Mouse (Mus musculus): ENCODE data around the gene Hvcn1.
"Not testable (repeated sequence)": the region's sequence is repeated elsewhere in the genome, so short reads cannot be mapped to it uniquely, and the experiment has no call there.

The Hvcn1 gene

DNA sequence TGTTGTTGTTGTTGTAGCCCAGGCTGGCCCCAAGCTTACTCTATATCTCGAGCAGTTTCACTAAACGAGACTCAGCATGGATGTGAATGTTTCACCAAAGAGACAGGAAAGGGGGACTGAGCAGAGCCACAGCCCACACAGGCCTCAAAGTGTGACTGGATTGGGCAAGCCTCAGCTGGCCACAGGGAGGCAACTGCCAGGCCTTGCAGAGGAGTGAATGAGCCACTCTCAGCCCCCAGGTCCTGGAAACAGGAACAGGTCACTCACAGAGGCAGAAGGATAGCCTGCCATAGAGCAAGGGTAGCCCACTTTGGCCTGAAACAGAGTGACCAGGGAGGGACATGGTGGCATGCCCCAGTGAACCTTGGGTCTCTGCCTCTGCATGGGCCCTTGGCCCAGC lies 2.4 kb upstream of the Hvcn1 start:
- no peak for DNase-seq (ENCODE audit: low read depth)

GRCm38 (mm10) chr5:122208909-122209308 lies 2.3 kb downstream of the Hvcn1 start:
- DNase-seq (ENCODE audit: low read depth) = no peak

DNA sequence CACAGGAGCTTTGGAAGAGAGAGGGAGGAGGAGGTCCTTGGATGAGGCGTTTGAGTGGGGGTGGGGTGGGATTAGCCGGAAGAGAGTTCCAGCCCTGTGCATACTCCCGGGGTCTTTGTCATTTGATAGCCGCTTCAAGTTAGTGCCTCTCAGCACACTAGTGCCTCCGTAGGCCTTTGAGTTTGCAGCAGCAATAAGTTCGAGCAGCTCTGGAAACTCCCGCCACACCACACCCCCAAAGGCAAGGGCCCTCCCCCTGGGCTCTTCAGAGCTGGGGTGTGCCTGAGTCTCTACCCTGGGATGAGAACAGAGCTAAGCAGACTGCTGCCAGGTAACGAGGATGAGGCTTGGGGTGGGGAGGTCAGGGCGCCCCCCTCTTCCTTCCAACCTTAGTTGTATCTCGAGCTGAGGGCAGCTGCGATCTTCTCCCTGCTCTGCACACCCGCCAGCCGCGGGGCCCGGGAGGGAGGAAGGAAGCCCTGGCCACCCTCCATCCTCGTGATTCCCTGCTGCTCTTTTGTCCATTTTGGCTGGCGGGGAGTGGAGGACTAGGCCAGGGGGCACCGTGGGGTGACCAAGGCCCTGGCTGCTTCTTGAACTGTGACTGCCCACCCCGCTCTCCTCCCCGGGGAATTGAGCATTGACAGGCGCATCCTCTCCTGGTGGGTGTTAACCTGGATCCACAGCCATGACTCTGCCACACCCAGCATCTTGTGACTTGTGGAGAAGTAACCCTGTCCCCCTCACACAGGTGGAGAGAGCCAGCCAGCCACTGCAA lies 3.2 kb downstream of the Hvcn1 start:
- peak; percentile 80 for DNase-seq (ENCODE audit: low read depth)

GRCm38 (mm10) chr5:122210890-122211289 lies 4.3 kb downstream of the Hvcn1 start:
- no peak for DNase-seq (ENCODE audit: low read depth)

GRCm38 (mm10) chr5:122212125-122212524 lies 5.5 kb downstream of the Hvcn1 start:
- DNase-seq (ENCODE audit: low read depth) = no peak

DNA sequence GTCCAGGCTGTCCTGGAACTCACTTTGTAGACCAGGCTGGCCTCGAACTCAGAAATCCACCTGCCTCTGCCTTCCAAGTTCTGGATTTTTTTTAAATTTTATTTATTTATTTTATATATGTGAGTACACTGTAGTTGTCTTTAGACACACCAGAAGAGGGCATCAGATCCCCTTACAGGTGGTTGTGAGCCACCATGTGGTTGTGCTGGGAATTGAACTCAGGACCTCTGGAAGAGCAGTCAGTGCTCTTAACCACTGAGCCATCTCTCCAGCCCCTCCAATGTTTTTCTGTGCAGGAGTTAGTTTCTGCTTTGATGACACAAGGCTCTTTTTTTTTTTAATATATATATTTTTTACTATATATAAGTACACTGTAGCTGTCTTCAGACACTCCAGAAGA lies 6.2 kb downstream of the Hvcn1 start:
- not testable (repeated sequence) for DNase-seq (ENCODE audit: low read depth)

DNA sequence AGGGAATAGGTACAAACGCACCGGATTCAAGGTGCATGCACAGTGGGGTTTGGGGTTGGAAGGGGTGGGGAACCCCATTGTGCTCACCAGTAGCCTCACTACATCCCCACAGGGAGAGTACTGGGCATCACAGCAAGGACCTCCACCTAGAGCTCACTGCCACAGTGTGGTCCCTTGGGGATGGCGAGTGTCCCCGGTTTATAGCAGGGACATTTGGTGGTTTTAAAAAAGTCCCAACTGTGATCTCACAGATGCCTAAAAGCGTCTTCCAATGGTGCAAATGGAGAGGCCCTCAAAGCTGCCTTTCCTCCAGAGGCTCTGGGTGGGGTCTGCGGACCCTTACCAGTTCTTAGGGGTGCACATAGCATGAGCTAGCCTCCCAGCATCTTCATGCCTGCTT lies 7.3 kb downstream of the Hvcn1 start:
- no peak for DNase-seq (ENCODE audit: low read depth)

GRCm38 (mm10) chr5:122217636-122218035 lies 11.0 kb downstream of the Hvcn1 start:
- no peak for DNase-seq (ENCODE audit: low read depth)

DNA sequence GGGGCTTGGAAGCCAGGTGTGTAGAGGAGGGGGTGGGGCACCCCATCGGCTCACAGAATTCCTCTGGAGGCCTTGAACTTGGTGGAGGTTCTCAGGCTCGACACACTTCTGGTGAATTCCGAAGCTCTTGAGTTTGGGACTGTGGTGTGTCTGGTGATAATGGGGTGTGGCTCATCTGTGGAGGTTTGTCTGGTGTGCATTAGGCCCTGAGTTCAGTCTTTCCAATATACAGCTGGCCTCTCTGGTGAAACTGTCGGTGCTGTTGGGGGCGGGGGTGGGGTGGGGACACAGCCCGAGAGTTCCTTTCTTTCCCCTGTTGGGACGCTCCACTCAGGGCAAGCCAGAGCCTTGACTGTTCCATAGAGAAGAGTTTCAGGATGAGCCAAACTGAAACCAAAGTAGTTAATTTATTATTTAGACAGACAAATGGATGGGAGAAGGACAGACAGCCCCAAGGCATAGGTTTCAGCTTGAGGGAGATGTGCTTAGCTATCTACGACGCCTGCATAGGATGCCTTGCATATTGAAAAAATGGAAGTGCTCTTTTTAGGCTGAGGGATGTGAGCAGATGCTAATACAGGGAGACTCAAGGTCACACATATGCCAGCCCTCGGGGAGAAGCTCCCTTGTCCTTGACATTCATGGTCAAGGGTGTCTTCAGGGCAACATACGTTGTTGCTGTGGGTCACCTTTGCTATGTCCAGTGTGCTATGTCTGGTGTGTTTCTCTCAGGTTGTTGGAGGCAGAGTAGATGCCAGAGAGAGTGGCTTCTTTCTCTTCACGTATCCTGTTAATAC lies 11.7 kb downstream of the Hvcn1 start:
- no peak for DNase-seq (ENCODE audit: low read depth)

DNA sequence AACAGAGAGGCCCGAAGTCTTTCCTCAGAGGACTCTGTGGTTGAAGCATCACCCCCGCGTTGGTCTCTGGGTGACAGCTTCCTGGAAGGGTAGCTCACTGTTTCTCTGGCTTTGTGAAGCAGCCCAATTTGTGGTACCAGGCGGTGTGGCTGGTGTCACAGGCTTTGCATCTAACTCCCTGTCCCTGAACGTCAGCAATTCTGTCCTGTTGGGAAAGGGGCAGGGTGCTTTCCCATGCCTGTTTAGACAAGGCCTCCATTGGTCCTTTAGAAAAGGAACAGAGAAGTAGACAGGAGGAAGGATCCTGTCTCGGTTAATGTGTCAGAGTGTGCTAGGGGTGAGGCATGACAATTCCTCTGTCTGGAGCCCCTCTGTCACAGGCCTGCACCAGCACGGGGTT lies 12.3 kb downstream of the Hvcn1 start:
- peak; percentile 64 for DNase-seq (ENCODE audit: low read depth)

DNA sequence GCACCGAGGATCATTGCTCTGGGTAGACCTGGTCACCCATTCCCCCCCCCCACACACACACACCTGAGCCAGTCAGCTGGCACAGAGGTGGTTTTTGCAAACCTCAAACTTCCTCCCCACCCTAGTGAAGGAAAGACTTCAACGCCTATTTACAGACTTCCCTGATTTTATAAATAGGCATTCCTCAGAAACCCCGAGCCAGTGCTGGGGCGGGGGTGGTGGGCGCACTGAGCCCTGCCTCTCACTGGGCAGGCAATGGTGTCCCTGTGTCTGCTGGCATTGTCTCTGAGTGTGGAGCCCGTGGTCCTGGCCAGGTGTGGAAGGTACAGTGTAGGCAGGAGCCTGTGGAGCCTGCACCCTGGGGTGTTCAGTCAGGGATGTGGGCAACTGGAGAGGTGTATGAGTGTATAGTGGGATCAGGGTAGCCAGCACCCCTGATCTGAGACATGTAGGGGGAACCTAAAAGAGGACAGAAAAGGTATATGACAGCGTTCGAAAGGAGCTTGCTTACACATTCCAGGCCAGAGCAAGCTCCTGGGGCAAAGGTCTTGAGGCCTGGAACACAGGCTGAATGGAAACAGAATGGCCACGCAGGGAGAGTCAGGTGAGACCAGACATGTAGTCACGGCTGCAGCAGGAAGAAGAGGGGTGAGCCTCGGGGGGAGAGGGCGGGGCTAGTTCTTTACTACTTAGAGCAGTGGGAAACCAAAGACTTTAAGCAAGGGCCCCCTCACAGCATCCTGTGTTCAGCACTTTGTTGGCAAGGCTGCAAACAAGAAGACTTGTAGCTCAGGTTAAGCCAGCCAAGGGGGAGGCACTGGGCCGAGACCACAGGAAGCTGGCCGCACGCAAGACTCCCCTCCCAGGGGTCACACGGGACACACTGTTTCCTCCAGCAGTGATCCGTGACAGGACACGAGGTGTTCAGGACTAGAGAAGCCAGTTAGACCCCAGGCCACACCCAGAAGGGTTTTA lies 13.3 kb downstream of the Hvcn1 start:
- peak; percentile 86 for DNase-seq (ENCODE audit: low read depth)

- no peak for DNase-seq (ENCODE audit: low read depth)
Measured at GRCm38 (mm10) chr5:122221085-122221484, 14.5 kb downstream of the Hvcn1 start.

DNA sequence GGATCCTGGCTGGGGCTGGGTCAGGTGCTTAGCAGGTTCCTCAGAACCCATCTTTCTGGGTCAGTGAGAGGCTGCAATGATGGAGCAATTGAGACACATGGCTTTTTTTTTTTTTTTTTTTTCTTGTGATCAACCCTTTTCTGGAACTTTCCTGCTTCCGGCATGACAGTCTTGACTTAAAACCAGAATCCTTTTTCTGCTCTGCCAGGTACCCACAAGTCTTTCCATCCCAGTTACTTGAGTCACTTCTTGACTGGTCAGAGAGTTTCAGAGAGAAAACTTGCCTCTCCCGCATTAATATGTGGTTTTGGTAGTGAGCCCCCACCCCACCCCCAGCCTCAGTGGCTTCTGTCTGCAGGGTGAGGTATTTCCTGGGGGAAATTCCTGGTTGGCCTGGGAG lies 17.7 kb downstream of the Hvcn1 start:
- no peak for DNase-seq (ENCODE audit: low read depth)

DNA sequence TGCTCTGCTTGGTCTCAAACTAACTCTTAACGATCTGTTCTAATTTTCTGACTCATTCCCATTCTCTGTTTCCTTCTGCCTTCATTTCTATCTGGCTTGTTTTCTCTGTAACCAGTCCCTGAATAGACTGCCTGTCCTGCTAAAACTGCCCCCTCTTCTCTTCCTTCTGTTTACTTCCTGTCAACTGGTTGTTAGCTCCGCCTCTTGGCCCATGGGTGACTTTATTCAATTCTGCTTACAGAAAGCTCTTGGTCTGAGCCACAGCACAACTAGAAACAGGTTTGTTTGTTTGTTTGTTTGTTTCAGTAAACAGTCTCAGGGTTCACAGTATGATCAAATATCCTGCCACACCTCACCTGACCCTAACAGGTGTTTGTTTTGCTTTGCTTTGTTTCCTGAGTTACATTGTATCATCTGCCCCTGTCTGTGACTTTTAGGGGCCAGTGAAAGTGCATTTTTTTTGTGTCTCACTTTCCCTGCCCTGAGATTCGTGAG lies 21.7 kb downstream of the Hvcn1 start:
- no peak for DNase-seq (ENCODE audit: low read depth)

DNA sequence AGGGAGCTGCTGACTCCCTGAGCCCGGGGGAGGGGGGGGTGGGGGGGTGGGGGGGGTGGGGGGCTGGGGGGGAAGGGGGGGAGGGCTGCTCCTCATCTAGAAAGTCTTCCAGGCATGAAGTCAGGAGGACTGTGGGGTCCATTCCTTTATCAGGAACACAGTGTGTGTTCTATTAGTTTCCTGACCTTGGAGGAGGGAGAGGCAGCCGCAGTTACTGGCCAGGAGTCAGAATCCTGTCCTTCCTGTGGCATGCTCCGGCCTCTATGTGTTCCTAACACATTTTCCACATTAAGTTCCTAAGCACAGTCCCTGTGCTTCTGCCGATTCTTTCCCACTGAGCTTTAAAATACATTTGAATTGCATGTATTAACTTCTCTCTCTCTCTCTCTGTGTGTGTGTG lies 22.2 kb downstream of the Hvcn1 start:
- no peak for DNase-seq (ENCODE audit: low read depth)

- DNase-seq (ENCODE audit: low read depth) = peak; percentile 84
Measured at GRCm38 (mm10) chr5:122230816-122231215, 24.2 kb downstream of the Hvcn1 start.

- DNase-seq (ENCODE audit: low read depth) = peak; percentile 63
Measured at GRCm38 (mm10) chr5:122231431-122231830, 24.8 kb downstream of the Hvcn1 start.

- DNase-seq (ENCODE audit: low read depth) = peak; percentile 83
Measured at GRCm38 (mm10) chr5:122232004-122232403, 25.4 kb downstream of the Hvcn1 start.

GRCm38 (mm10) chr5:122233077-122233581 lies 26.5 kb downstream of the Hvcn1 start:
- peak; percentile 57 for DNase-seq (ENCODE audit: low read depth)

DNA sequence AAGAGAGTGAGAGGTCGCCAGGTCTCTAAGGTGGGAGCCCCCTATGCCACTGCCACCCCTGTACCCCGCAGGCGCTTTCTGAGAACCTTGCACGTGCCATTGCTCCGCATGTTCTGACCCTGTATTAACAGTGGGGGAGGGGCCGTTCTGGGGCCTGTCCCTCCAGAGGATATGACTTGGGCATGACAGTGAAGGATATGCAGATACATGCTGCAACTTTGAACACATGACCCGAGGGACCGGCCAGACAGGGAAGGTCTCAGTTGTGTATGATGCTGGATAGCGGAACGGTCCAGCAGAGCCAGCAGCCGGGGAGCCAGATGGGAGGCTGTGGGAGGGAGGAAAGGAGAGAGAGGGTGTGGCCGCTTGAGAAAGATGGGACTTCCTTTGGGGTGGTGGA lies 27.1 kb downstream of the Hvcn1 start:
- DNase-seq (ENCODE audit: low read depth) = peak; percentile 69

- peak; percentile 81 for DNase-seq (ENCODE audit: low read depth)
Measured at GRCm38 (mm10) chr5:122234319-122235195, 28.0 kb downstream of the Hvcn1 start.

Measured in naive thymus-derived CD4-positive, alpha-beta T cell, adult 2 months (primary cell).